Mouse (Mus musculus) small intestine, adult 2 months (tissue): ENCODE results near the gene Toe1. TPM values are rescaled to one million over a fixed set of nuclear protein-coding genes. Genes with fewer than 3 reads are reported as not detected.
A peak's percentile ranks its signal among the peaks of the same experiment; 100 is the strongest.
"Not testable (repeated sequence)": the region's sequence is repeated elsewhere in the genome, so short reads cannot be mapped to it uniquely, and the experiment has no call there.

Experiments used
- H3K27ac ChIP-seq: fragments of 200-500 bp; 2 replicates; pipeline ENCODE4 v1.5.1; 2012; ENCODE audit warnings: low read depth, low read length, control low read depth, inconsistent platforms; ENCODE audit not compliant: insufficient read depth
- H3K27me3 ChIP-seq: fragments of 200-500 bp; 2 replicates; pipeline ENCODE4 v1.6.1; 2012; ENCODE audit warnings: mild to moderate bottlenecking, moderate library complexity, low read length, inconsistent platforms; ENCODE audit not compliant: control insufficient read depth, insufficient read depth
- H3K36me3 ChIP-seq: fragments of 200-500 bp; 2 replicates; pipeline ENCODE4 v1.6.1; 2012; ENCODE audit warnings: mild to moderate bottlenecking, low read length, control low read depth, inconsistent platforms; ENCODE audit not compliant: control insufficient read depth, insufficient read depth
- H3K4me1 ChIP-seq: fragments of 200-500 bp; 2 replicates; pipeline ENCODE4 v1.6.1; 2012; ENCODE audit warnings: low read length, inconsistent platforms, mixed read lengths; ENCODE audit not compliant: control insufficient read depth, insufficient read depth, insufficient read length
- H3K4me3 ChIP-seq: fragments of 200-500 bp; 2 replicates; pipeline ENCODE4 v1.5.1; 2012; ENCODE audit warnings: low read depth, mild to moderate bottlenecking, control low read depth, inconsistent platforms, low read length, moderate library complexity
- CTCF ChIP-seq: fragments of 200-500 bp; IDR thresholded peaks from 2 replicates; pipeline ENCODE4 v1.5.1; 2012; ENCODE audit warnings: low read depth, mild to moderate bottlenecking, control low read depth, inconsistent platforms, low read length, moderate library complexity, mixed read lengths; ENCODE audit not compliant: insufficient replicate concordance, insufficient read length; ENCODE audit errors: extremely low read depth
- POLR2A ChIP-seq: fragments of 200-500 bp; IDR thresholded peaks from 2 replicates; pipeline ENCODE4 v1.6.1; 2012; ENCODE audit warnings: low read depth, mild to moderate bottlenecking, control low read depth, inconsistent platforms, low read length, moderate library complexity
- WGBS: fragments of 180-500 bp; shearing (Covaris S2); methylation state at CpG from one replicate; pipeline ENCODE4 v1.1.7; 2018; 5-methylcytosine and 5-hydroxymethylcytosine counted together
- polyA plus RNA-seq: library from polyadenylated mRNA; depleted of rRNA; stranded (reverse); fragments of >200 nt; gene quantifications from 2 replicates; pipeline ENCODE4 v1.2.3, GENCODE M21; 2012; rRNA removed

The Toe1 gene
- 8.5 and 11.6 TPM in 2 replicates for polyA plus RNA-seq

DNA sequence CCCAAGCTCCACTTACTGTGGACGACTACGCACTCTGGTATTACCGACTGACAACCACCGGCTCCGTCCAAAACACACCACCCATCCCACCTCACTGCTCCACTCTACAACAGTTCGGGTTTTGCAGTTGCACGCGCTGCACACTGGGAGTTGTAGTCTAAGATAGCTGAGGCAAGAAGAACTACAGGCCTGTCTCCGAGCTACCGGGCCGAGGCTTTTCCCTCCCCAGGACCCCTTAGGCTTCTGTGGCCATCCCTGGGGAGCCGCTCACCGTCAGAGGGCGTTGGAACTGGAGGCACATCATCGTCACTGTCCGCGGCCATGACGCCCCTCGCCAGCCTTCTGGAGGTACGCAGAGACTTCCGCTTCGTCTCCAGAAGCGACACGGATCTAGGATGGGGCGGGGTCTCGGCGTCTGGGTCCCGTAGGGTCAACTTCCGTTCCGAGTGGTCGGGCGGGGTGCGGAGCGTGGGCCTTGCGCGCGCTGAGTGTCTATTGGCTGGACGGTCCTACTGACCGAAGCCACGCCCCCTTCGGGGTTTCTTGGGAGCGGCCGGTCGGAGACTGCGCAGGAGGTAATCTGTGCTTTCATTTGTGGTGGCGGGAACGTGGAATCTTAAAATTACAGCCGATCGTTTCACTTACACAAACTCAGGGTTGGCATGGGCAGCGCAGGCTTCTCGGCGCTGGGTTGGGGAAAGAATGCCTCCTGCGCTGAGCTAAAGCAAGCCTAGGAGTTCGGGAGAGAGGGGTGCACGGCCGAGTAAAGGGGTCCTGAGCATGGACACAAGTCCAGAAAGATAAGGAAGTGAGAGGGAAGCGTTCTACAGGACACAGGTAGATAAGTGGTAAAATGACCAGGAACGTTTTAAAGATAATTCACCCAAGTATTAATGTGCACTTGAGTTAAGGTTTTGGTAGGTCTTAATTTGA is at the start of gene Toe1, which contains the start of gene Mutyh:
TSS of gene Toe1 (minus strand) at position 444 of the 933 bp plus-strand sequence.
TSS of gene Mutyh (plus strand) at position 527 of the 933 bp plus-strand sequence.
- peaks cover 3% of the 10 kb centered on the region; the same call in 1 of the 2 replicates for H3K4me1 ChIP-seq
- H3K27ac ChIP-seq: peak within 1 kb of the TSS; percentile 83
- H3K4me3 ChIP-seq: peak within 1 kb of the TSS; percentile 88
- TF ChIP-seq POLR2A (peak; percentile 44; the same call in 1 of the 2 replicates), CTCF (no peak)
- WGBS: 1% methylated on average over 58 of the region's 58 CpGs
- H3K36me3 ChIP-seq: peaks cover 33% of the 10 kb centered on the region
- no peaks in the 10 kb centered on the region for H3K27me3 ChIP-seq

DNA sequence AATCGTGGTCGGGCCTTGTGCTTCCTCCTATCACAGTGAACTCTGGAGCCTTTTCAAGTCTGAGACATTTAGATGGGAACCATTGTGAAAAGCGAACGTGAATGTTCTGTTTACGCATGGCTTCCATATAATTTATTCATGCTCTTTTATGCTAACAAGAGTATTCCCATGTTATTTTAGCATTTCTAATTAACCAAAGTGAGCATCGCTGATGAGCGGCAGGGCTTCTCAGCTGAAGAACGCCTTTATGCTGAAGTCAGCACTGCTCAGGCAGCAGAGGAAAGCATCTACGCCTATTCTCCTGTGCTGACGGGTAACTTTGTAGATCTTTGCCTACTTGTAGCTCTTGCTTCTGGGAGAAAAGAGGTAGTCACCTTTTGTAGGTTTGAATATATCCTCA is 49.8 kb upstream of the Toe1 start:
- WGBS: 92% methylated on average over 10 of the region's 10 CpGs
- Histone ChIP-seq H3K36me3 (no peaks in the 10 kb centered on the region), H3K4me3 (no peak overlapping the region), H3K27ac (no peak overlapping the region), H3K27me3 (no peaks in the 10 kb centered on the region; the same call in 1 of the 2 replicates), H3K4me1 (peaks cover 8% of the 10 kb centered on the region)
- TF ChIP-seq POLR2A (no peak), CTCF (no peak)

DNA sequence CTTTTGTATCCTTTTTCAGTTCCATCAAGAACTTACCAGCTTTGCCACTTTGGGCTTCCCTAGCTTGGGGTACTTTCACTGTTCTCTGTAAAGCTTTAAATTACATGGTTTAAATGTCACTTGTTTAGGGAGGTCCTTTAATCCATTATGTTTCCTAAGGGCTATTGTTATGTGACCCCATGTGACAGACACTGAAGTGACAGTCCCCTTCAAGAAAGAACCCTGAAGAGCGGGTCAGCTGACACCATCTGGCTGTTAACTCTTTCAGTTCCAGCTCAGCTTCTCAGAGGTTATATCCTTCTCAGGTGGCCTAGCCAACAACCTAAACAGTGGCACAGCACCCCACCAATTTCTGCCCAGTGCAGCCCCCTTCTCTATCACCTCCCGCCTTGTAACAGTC is 46.8 kb upstream of the Toe1 start:
- H3K27me3 ChIP-seq: no peaks in the 10 kb centered on the region; the same call in 1 of the 2 replicates
- 74% methylated on average over 2 of the region's 2 CpGs for WGBS
- H3K36me3 ChIP-seq: no peaks in the 10 kb centered on the region
- H3K4me3 ChIP-seq: no peak overlapping the region
- H3K4me1 ChIP-seq: peaks cover 7% of the 10 kb centered on the region; the same call in 1 of the 2 replicates
- no peak overlapping the region for H3K27ac ChIP-seq
- TF ChIP-seq POLR2A (no peak), CTCF (no peak)

GRCm38 (mm10) chr4:116849901-116850300 is 42.5 kb upstream of the Toe1 start:
- Histone ChIP-seq H3K4me3 (no peak overlapping the region), H3K27me3 (no peaks in the 10 kb centered on the region), H3K36me3 (no peaks in the 10 kb centered on the region), H3K4me1 (peaks cover 4% of the 10 kb centered on the region; the same call in 1 of the 2 replicates), H3K27ac (no peak overlapping the region)
- no peak for TF ChIP-seq CTCF
- no peak for TF ChIP-seq POLR2A
- WGBS: 85% methylated on average over 3 of the region's 3 CpGs

- H3K4me3 ChIP-seq: no peak overlapping the region
- no peaks in the 10 kb centered on the region for H3K27me3 ChIP-seq
- H3K27ac ChIP-seq: no peak overlapping the region
- no peaks in the 10 kb centered on the region; the same call in 1 of the 2 replicates for H3K4me1 ChIP-seq
- TF ChIP-seq POLR2A (no peak), CTCF (no peak)
- WGBS: 93% methylated on average over 3 of the region's 3 CpGs
- no peaks in the 10 kb centered on the region for H3K36me3 ChIP-seq
These were observed 36.9 kb upstream of the Toe1 start for GRCm38 (mm10) chr4:116844324-116844723.

- H3K36me3 ChIP-seq: no peaks in the 10 kb centered on the region
- no peaks in the 10 kb centered on the region for H3K27me3 ChIP-seq
- no peak overlapping the region for H3K4me3 ChIP-seq
- 80% methylated on average over 6 of the region's 6 CpGs for WGBS
- TF ChIP-seq POLR2A: no peak
- no peak for TF ChIP-seq CTCF
- H3K4me1 ChIP-seq: no peaks in the 10 kb centered on the region; the same call in 1 of the 2 replicates
- no peak overlapping the region for H3K27ac ChIP-seq
These were observed 33.4 kb upstream of the Toe1 start for GRCm38 (mm10) chr4:116840841-116841240.

DNA sequence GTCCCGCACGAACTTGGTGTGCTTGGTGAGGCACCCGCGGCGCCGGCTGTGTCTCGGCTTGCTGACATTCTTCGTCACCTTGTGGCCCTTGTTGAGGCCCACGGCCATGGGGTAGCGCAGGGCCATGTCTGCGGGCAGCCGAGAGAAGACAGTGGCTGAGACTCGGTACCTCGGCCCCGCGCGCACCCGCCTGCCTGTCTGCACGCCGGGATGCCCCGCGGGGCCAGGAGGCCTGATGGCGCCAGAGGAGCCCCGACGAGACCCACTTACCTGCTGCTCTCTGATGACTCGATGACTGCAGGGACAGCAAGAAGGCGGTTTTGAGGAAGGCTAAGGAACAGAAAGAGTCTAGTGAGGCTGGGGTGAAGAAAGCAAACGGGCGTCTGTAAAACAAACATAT is 32.7 kb upstream of the Toe1 start:
- H3K27ac ChIP-seq, H3K4me1 ChIP-seq, H3K4me3 ChIP-seq, H3K36me3 ChIP-seq, H3K27me3 ChIP-seq: not testable (repeated sequence)
- 48% methylated on average over 27 of the region's 29 CpGs for WGBS
